Mouse (Mus musculus): Measurements from ENCODE around the gene Srcin1. TPM values are rescaled to one million over a fixed set of nuclear protein-coding genes. Genes with fewer than 3 reads are reported as not detected.

The Srcin1 gene
- total and polyA plus RNA-seq, 2 experiments from 2014 or later: 14.3 to 141 TPM

- 66% methylated on average over 12 of the region's 12 CpGs for WGBS
- no peaks in the 10 kb centered on the region for H3K36me3 ChIP-seq (ENCODE audit: insufficient read depth, low read length)
- H3K9ac ChIP-seq (replicated peaks; ENCODE audit: low read length): no peak overlapping the region
- ATAC-seq (no peak), DNase-seq (ENCODE audit: low spot score) (no peak)
- H3K9me3 ChIP-seq (ENCODE audit: low read length): no peaks in the 10 kb centered on the region
- 0 out of 2 replicates have a peak, but pooled peaks cover 3% of the 10 kb centered on the region for H3K27me3 ChIP-seq (ENCODE audit: insufficient read depth, low read length)
- H3K4me3 ChIP-seq (ENCODE audit: low read length): no peak overlapping the region
- no peak overlapping the region for H3K27ac ChIP-seq
- peak; percentile 18; the same call in 1 of the 2 replicates for TF ChIP-seq CTCF (IDR thresholded peaks at IDR 0.05; ENCODE audit: low read depth)
- H3K4me1 ChIP-seq (ENCODE audit: insufficient read depth, low read length): peaks cover 17% of the 10 kb centered on the region
- no peak overlapping the region for H3K4me2 ChIP-seq (ENCODE audit: low read depth, low read length)
Measured at GRCm38 (mm10) chr11:97547957-97548706, 27.9 kb downstream of the Srcin1 start.

GRCm38 (mm10) chr11:97546804-97547411, 29.1 kb downstream of the Srcin1 start:
- Histone ChIP-seq H3K4me1 (ENCODE audit: insufficient read depth, low read length) (peaks cover 22% of the 10 kb centered on the region), H3K36me3 (ENCODE audit: insufficient read depth, low read length) (no peaks in the 10 kb centered on the region), H3K27ac (peak overlapping the region; percentile 22; the same call in 1 of the 2 replicates), H3K9me3 (ENCODE audit: low read length) (no peaks in the 10 kb centered on the region), H3K4me3 (ENCODE audit: low read length) (peak overlapping the region; percentile 56), H3K27me3 (ENCODE audit: insufficient read depth, low read length) (0 out of 2 replicates have a peak, but pooled peaks cover 3% of the 10 kb centered on the region), H3K9ac (replicated peaks; ENCODE audit: low read length) (peak overlapping the region; percentile 57), H3K4me2 (ENCODE audit: low read depth, low read length) (peak overlapping the region; percentile 95)
- 2% methylated on average over 45 of the region's 73 CpGs for WGBS
- no peak for TF ChIP-seq CTCF (IDR thresholded peaks at IDR 0.05; ENCODE audit: low read depth)
- ATAC-seq (peak; percentile 41), DNase-seq (ENCODE audit: low spot score) (peak; percentile 70)

- ATAC-seq (no peak), DNase-seq (ENCODE audit: low spot score) (peak; percentile 24)
- Histone ChIP-seq H3K9me3 (ENCODE audit: low read length) (no peaks in the 10 kb centered on the region), H3K27ac (peak overlapping the region; percentile 22), H3K4me2 (ENCODE audit: low read depth, low read length) (peak overlapping the region; percentile 95), H3K36me3 (ENCODE audit: insufficient read depth, low read length) (no peaks in the 10 kb centered on the region), H3K4me1 (ENCODE audit: insufficient read depth, low read length) (peaks cover 22% of the 10 kb centered on the region), H3K4me3 (ENCODE audit: low read length) (peak overlapping the region; percentile 56), H3K9ac (replicated peaks; ENCODE audit: low read length) (peak overlapping the region; percentile 57), H3K27me3 (ENCODE audit: insufficient read depth, low read length) (0 out of 2 replicates have a peak, but pooled peaks cover 3% of the 10 kb centered on the region)
- no peak for TF ChIP-seq CTCF (IDR thresholded peaks at IDR 0.05; ENCODE audit: low read depth)
- 12% methylated on average over 24 of the region's 26 CpGs for WGBS
Measured at GRCm38 (mm10) chr11:97545808-97546560, 30.0 kb downstream of the Srcin1 start.

GRCm38 (mm10) chr11:97543883-97544282, 32.1 kb downstream of the Srcin1 start:
- Histone ChIP-seq H3K9ac (replicated peaks; ENCODE audit: low read length) (no peak overlapping the region), H3K27me3 (ENCODE audit: insufficient read depth, low read length) (0 out of 2 replicates have a peak, but pooled peaks cover 3% of the 10 kb centered on the region), H3K36me3 (ENCODE audit: insufficient read depth, low read length) (no peaks in the 10 kb centered on the region), H3K4me2 (ENCODE audit: low read depth, low read length) (no peak overlapping the region), H3K4me3 (ENCODE audit: low read length) (no peak overlapping the region), H3K27ac (peak overlapping the region; percentile 34; the same call in 1 of the 2 replicates), H3K9me3 (ENCODE audit: low read length) (no peaks in the 10 kb centered on the region), H3K4me1 (ENCODE audit: insufficient read depth, low read length) (peaks cover 27% of the 10 kb centered on the region)
- ATAC-seq (no peak), DNase-seq (ENCODE audit: low spot score) (no peak)
- 60% methylated on average over 9 of the region's 9 CpGs for WGBS
- TF ChIP-seq CTCF (IDR thresholded peaks at IDR 0.05; ENCODE audit: low read depth): no peak

GRCm38 (mm10) chr11:97543181-97543733, 32.7 kb downstream of the Srcin1 start:
- Histone ChIP-seq H3K4me3 (ENCODE audit: low read length) (no peak overlapping the region), H3K4me1 (ENCODE audit: insufficient read depth, low read length) (peaks cover 27% of the 10 kb centered on the region), H3K36me3 (ENCODE audit: insufficient read depth, low read length) (no peaks in the 10 kb centered on the region), H3K27me3 (ENCODE audit: insufficient read depth, low read length) (0 out of 2 replicates have a peak, but pooled peaks cover 3% of the 10 kb centered on the region), H3K9me3 (ENCODE audit: low read length) (no peaks in the 10 kb centered on the region), H3K9ac (replicated peaks; ENCODE audit: low read length) (no peak overlapping the region), H3K27ac (peak overlapping the region; percentile 34; the same call in 1 of the 2 replicates), H3K4me2 (ENCODE audit: low read depth, low read length) (no peak overlapping the region)
- ATAC-seq (peak; percentile 60), DNase-seq (ENCODE audit: low spot score) (peak; percentile 87)
- WGBS: 27% methylated on average over 12 of the region's 12 CpGs
- TF ChIP-seq CTCF (IDR thresholded peaks at IDR 0.05; ENCODE audit: low read depth): no peak
